Mouse (Mus musculus) lung, postnatal 14 days (tissue): ENCODE results near the gene Fezf2.

Experiments used
- DNase-seq: peaks from one replicate; pipeline ENCODE4 v3.0.0; 2021

The Fezf2 gene

GRCm38 (mm10) chr14:12342458-12343131 is 5.4 kb downstream of the Fezf2 start:
- no peak for DNase-seq

- DNase-seq, result no peak
Observed at GRCm38 (mm10) chr14:12341789-12342457, 6.1 kb downstream of the Fezf2 start.

- no peak for DNase-seq
Observed at GRCm38 (mm10) chr14:12341075-12341788, 6.8 kb downstream of the Fezf2 start.

GRCm38 (mm10) chr14:12340238-12341074 is 7.5 kb downstream of the Fezf2 start:
- DNase-seq, result no peak

- DNase-seq, result no peak
Observed at GRCm38 (mm10) chr14:12338811-12339565, 9.0 kb downstream of the Fezf2 start.

DNA sequence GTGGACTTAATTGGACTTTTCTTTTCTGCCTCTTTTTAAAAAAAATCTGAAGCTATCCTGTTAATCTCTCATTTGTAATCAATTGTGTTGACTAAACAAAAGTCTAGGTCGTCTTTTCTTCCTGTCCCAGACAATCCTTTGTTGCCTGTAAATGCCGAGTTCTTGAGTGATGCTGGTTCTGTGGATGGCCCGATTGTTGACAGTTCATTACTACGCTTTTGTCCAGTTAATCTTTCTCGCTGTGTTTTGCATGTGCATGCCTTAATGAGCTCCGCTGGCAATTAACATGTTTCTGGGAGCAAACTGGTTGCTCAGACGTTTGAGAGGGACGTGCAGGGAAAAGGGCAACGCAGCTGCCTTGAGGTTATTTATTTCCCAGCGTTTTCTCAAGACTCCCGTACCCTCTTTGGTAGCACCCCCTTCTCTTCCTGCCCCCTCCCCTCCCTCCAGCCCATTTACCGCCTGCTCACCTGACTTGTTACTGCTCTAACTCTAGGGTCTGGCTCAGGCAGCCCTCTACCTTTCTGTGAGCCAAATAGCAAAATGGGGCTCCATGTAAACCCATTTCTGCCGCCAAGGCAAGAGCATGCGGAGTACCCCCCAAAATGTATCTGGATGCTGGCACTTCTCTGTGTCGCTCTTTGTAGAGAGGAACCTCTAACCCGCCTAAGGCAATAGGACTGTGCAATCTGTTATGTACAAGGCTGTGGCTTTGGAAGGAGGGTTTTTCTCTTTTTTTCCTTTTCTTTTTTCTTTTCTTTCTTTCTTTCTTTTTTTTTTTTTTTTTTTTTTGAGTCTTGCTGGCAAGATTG is 9.8 kb downstream of the Fezf2 start:
- DNase-seq, result no peak

- no peak for DNase-seq
Observed at GRCm38 (mm10) chr14:12337421-12337997, 10.5 kb downstream of the Fezf2 start.

- no peak for DNase-seq
Observed at GRCm38 (mm10) chr14:12334925-12335324, 13.1 kb downstream of the Fezf2 start.

DNA sequence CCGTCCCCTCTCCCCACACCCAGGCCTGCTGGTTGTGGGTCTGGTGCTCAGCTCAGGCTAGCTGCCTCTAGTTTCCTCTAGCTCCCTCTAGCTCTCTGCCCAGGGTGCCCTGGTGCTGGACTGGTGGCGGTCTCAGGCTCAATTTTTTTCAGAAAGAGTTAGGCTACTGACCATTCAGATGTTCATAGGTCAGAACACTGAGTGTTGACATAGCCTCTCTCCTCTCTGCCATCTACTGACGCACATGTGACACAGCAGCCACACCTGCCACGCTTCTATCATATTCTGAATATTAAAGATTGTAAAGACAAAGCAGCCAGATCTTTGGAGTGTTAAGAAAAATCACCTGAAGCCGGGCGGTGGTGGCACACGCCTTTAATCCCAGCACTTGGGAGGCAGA is 14.4 kb downstream of the Fezf2 start:
- DNase-seq, result no peak

- no peak for DNase-seq
Observed at GRCm38 (mm10) chr14:12303106-12303505, 44.9 kb downstream of the Fezf2 start.

GRCm38 (mm10) chr14:12300677-12301076 is 47.3 kb downstream of the Fezf2 start:
- peak; percentile 8 for DNase-seq

DNA sequence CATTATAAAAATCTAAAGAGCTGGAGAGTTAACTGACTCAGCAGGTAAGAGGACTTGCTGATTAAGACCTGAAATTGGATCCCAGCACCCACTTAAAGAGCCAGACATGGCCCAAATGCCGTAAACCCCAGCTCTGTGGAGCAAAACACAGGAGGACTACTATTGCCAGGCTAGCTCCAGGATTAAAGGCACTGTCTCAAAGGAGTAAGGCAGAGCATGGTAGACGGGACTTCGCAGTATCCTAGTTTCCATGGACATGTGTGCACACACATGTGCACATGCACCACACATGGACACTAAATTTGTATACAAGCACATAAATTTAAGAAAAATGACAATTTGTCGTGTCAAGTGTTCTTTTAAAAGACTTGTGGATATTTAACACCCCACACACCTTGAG is 47.7 kb downstream of the Fezf2 start:
- no peak for DNase-seq

GRCm38 (mm10) chr14:12299654-12300053 is 48.3 kb downstream of the Fezf2 start:
- no peak for DNase-seq

DNA sequence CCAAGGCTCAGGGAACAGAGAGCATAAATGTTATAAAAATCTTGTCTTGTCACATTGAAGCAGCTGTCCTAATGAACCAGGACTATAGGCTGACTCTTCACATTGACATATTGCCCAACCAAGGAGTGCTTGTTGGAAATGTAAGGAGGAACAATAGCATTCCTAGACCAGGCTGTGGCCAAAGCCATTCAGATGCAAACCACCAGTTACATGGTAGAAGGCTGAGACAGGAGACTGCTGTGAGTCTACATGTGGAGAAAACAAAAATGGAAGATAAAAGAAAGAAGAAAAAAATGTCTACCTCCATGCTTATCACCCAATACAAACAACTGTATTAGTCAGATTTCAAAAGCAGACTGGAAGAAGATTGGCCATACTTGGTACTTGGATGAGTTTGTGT is 48.8 kb downstream of the Fezf2 start:
- DNase-seq, result no peak

- DNase-seq, result no peak
Observed at GRCm38 (mm10) chr14:12296391-12296790, 51.6 kb downstream of the Fezf2 start.
